Mouse (Mus musculus) hindbrain, postnatal 0 days (tissue): ENCODE data around the gene Slc8a3. TPM values are rescaled to one million over a fixed set of nuclear protein-coding genes. Genes with fewer than 3 reads are reported as not detected.

ENCODE experiments used
- ATAC-seq: fragments of 200-750 bp; cut with Nextera tagmentation; 2 replicates; pipeline ENCODE4 v1.8.0; 2017; ENCODE audit warnings: mild to moderate bottlenecking, moderate TSS enrichment, moderate library complexity
- DNase-seq: peaks from one replicate; pipeline ENCODE4 v3.0.0-alpha.2; 2015; ENCODE audit warnings: low spot score
- H3K27ac ChIP-seq: fragments of 300-500 bp; sonication (generic); 2 replicates; pipeline ENCODE4 v1.5.1; 2014; ENCODE audit warnings: mild to moderate bottlenecking
- H3K27me3 ChIP-seq: fragments of 300-500 bp; sonication (generic); 2 replicates; pipeline ENCODE4 v1.6.1; 2014; ENCODE audit warnings: low read length, mixed read lengths; ENCODE audit not compliant: insufficient read depth
- H3K36me3 ChIP-seq: fragments of 300-500 bp; sonication (generic); 2 replicates; pipeline ENCODE4 v1.6.1; 2014; ENCODE audit warnings: low read length, mixed read lengths; ENCODE audit not compliant: insufficient read depth
- H3K4me1 ChIP-seq: fragments of 300-500 bp; sonication (generic); 2 replicates; pipeline ENCODE4 v1.6.1; 2014; ENCODE audit warnings: antibody characterized with exemption, low read length, mixed read lengths; ENCODE audit not compliant: insufficient read depth
- H3K4me2 ChIP-seq: fragments of 300-500 bp; sonication (generic); 2 replicates; pipeline ENCODE4 v1.6.1; 2014; ENCODE audit warnings: low read depth, mild to moderate bottlenecking, low read length, moderate library complexity, mixed read lengths
- H3K4me3 ChIP-seq: fragments of 300-500 bp; sonication (generic); 2 replicates; pipeline ENCODE4 v1.5.1; 2014; ENCODE audit warnings: low read length
- H3K9ac ChIP-seq: fragments of 300-500 bp; sonication (generic); replicated peaks from 2 replicates; pipeline ENCODE4 v1.6.1; 2014; ENCODE audit warnings: mild to moderate bottlenecking, low read length, moderate library complexity, mixed read lengths
- H3K9me3 ChIP-seq: fragments of 300-500 bp; sonication (generic); 2 replicates; pipeline ENCODE4 v1.6.1; 2016; ENCODE audit warnings: low read length, mixed read lengths
- CTCF ChIP-seq: IDR thresholded peaks from 2 replicates; pipeline ENCODE4 v1.5.1; 2016; ENCODE audit warnings: antibody characterized with exemption, control low read depth, low read depth
- WGBS: fragments of 180-500 bp; shearing (Covaris S2); extraction: QIAGEN DNeasy Blood & Tissue Kit; methylation state at CpG from one replicate; pipeline ENCODE4 v1.1.7; 2014; 5-methylcytosine and 5-hydroxymethylcytosine counted together
- polyA plus RNA-seq: library from polyadenylated mRNA; unstranded; fragments of >200 nt; fragmentation: Nextera tagmentation; extraction: Ambion mirVana; gene quantifications from 2 replicates; pipeline ENCODE4 v1.2.1, GENCODE M21; 2015
- total RNA-seq: library from RNA; depleted of rRNA; stranded (reverse); fragments of >200 nt; gene quantifications from 2 replicates; pipeline ENCODE4 v1.2.3, GENCODE M21; 2014

The Slc8a3 gene
- total and polyA plus RNA-seq, 2 experiments from 2014 or later: 11.0 to 51.2 TPM

DNA sequence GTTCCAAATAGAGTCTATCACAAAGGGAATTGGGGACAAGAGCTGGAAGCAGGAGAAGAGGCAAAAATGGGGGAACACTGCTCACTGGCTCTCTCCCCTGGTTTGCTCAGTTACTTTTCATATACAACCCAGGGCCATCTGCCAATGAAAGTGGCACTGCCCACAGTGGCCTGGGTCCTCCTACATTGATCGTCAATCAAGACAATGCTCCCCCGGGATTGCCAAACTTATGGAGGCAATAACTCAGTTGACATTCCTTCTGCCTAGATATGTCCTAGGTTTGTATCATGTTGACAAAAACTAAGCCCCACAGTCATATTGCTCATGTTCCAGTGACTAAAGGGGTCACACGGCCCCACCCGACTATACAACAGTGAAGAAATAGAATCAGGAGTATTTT is 144.0 kb downstream of the Slc8a3 start:
- H3K27me3 ChIP-seq: no peaks in the 10 kb centered on the region
- no peak overlapping the region for H3K27ac ChIP-seq
- H3K4me1 ChIP-seq: no peaks in the 10 kb centered on the region
- no peak for ATAC-seq
- no peaks in the 10 kb centered on the region for H3K9me3 ChIP-seq
- no peak for TF ChIP-seq CTCF
- no peak overlapping the region for H3K9ac ChIP-seq
- 92% methylated on average over 4 of the region's 4 CpGs for WGBS
- H3K4me2 ChIP-seq: no peak overlapping the region
- no peak overlapping the region for H3K4me3 ChIP-seq
- no peaks in the 10 kb centered on the region for H3K36me3 ChIP-seq
- DNase-seq: no peak

DNA sequence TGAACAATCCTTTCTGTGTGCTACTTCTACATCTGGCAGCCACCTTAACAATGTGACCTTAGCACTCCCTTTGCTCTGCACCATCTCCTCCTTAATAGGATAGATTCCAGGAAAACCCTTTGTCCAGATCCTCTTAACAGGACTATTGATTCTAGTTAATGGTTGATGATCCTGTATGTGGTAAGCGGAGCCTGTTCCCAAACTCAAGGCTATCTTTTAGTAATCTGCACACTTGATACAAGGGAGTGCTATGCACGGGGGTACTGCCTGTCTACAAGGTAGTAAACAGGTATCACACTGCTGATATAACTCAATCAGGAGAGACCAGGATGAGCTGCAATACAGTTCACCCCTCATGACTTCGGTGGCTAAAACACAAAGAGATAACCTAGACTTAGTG is 144.6 kb downstream of the Slc8a3 start:
- ATAC-seq: no peak

DNA sequence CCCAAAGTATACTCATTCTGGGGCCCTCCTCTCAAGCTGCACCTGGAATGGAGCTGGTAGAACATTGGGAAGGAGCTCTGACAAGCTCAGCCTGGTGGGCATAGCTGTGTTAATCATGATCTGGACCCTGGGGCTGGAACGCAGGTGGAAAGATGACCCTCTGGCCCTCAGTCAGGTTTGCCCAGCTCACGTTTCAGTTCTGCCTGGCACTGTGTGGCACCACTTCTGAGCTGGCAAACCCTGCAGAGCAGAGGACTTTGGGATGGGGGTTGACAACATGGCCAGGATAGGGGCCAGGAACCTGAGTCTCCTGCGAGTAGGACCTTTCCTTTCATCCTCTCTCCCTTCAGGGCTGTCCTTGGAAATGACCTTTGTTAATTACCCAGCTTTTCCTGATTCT is 146.3 kb downstream of the Slc8a3 start:
- DNase-seq: no peak
- WGBS: 77% methylated on average over 3 of the region's 3 CpGs
- Histone ChIP-seq H3K4me3 (no peak overlapping the region), H3K9ac (no peak overlapping the region), H3K9me3 (no peaks in the 10 kb centered on the region), H3K27ac (no peak overlapping the region), H3K36me3 (no peaks in the 10 kb centered on the region), H3K27me3 (no peaks in the 10 kb centered on the region), H3K4me1 (no peaks in the 10 kb centered on the region), H3K4me2 (no peak overlapping the region)
- no peak for ATAC-seq
- no peak for TF ChIP-seq CTCF

More for the DNA sequence above, 144.6 kb downstream of the Slc8a3 start:
- DNase-seq: no peak
- Histone ChIP-seq H3K4me1 (no peaks in the 10 kb centered on the region), H3K4me3 (no peak overlapping the region), H3K27me3 (no peaks in the 10 kb centered on the region), H3K4me2 (no peak overlapping the region), H3K36me3 (no peaks in the 10 kb centered on the region), H3K9me3 (no peaks in the 10 kb centered on the region), H3K27ac (no peak overlapping the region), H3K9ac (no peak overlapping the region)
- WGBS: 91% methylated on average over 3 of the region's 3 CpGs
- no peak for TF ChIP-seq CTCF

DNA sequence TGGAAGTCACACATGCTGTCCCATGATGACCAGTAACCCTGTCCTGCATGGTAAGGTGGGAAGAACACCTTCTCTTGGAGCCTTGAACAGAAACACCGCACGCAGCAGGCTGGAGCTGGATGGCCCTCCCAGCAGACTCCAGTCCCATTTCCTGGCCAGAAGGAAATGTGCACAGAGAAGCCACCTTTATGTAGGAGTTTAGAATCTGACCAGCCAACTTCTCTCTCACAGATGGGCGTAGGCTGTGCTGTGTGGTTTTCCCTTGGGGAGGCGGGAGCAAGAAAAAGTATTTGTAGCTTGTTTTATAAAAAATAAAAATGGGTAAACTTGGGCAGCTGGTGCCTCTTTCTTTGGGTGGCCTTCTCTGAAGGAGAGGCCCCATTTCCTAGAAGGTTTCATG is 146.9 kb downstream of the Slc8a3 start:
- Histone ChIP-seq H3K4me1 (no peaks in the 10 kb centered on the region), H3K4me3 (no peak overlapping the region), H3K36me3 (no peaks in the 10 kb centered on the region), H3K27ac (no peak overlapping the region), H3K27me3 (no peaks in the 10 kb centered on the region), H3K9me3 (no peaks in the 10 kb centered on the region), H3K4me2 (no peak overlapping the region), H3K9ac (no peak overlapping the region)
- ATAC-seq (no peak), DNase-seq (no peak)
- TF ChIP-seq CTCF: no peak
- WGBS: 93% methylated on average over 4 of the region's 4 CpGs

DNA sequence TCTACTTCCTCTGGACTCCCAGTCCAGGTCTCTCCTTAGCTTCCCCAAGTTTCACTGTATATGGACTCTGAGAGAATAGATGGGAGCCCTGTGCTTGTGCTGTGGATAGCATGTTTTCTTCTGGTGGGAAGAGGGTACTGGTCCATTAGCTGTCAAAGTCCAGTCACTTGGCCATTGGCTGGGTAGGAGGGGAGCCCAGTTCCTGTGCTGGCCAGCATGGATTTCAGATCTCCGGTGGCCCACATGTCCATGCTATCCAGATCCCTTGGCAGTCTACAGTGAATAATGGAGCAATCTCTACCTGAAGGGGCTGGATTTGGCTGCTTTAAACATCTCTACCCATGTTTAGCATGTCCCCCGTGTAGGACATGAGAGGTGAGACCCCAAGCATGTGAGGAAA is 148.0 kb downstream of the Slc8a3 start:
- Histone ChIP-seq H3K9ac (no peak overlapping the region), H3K9me3 (no peaks in the 10 kb centered on the region), H3K27ac (no peak overlapping the region), H3K4me1 (no peaks in the 10 kb centered on the region), H3K4me2 (no peak overlapping the region), H3K27me3 (no peaks in the 10 kb centered on the region), H3K36me3 (no peaks in the 10 kb centered on the region), H3K4me3 (no peak overlapping the region)
- ATAC-seq (no peak), DNase-seq (no peak)
- TF ChIP-seq CTCF: no peak
- WGBS: 91% methylated on average over 2 of the region's 2 CpGs

DNA sequence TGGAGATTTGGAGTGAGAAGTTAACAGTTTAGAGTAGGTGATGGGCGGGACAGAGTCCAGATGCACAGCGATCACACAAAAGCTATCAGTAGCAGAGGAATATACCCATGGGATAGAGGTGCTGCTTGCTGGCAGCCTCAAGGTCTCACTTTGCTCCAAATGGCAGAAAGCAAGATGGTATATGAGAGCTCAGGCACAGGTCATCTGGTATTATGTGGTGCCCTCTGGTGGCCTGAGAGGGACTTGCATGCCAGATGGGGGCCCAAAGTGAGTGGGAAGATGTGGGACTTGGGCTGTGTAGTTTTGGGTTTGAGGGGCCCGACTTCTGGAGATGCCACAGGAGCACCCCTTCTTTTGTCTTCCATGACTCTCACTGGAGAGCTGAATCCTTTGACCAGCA is 150.9 kb downstream of the Slc8a3 start:
- no peak overlapping the region for H3K27ac ChIP-seq
- H3K9ac ChIP-seq: no peak overlapping the region
- H3K9me3 ChIP-seq: no peaks in the 10 kb centered on the region
- ATAC-seq (peak; percentile 62; the same call in 1 of the 2 replicates), DNase-seq (peak; percentile 69)
- 59% methylated on average over 3 of the region's 3 CpGs for WGBS
- peak; percentile 92 for TF ChIP-seq CTCF
- H3K36me3 ChIP-seq: no peaks in the 10 kb centered on the region
- no peak overlapping the region for H3K4me2 ChIP-seq
- no peaks in the 10 kb centered on the region for H3K27me3 ChIP-seq
- no peaks in the 10 kb centered on the region for H3K4me1 ChIP-seq
- H3K4me3 ChIP-seq: no peak overlapping the region

DNA sequence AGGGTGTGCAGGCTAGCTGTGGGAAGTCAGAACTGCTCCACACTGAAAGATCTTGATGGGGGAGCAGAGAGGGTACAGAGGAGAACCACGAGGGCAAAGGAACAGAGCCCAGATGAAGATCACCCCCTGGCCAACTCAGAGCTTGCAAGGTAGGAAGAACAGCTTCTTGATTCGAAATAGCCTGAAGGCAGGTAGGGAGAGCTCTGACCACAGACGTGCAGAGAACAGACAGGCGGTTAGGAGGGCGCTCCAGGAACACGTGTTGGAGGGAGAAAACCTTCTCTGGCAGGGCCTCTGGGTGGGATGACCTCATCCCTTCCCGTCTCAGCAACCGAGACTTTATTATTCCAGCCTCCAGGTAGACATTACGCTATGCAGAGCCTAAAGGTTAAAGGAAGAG is 157.7 kb downstream of the Slc8a3 start:
- DNase-seq (no peak), ATAC-seq (no peak)
- Histone ChIP-seq H3K9ac (no peak overlapping the region), H3K4me3 (no peak overlapping the region), H3K27ac (no peak overlapping the region), H3K4me1 (no peaks in the 10 kb centered on the region), H3K4me2 (no peak overlapping the region), H3K27me3 (no peaks in the 10 kb centered on the region), H3K9me3 (no peaks in the 10 kb centered on the region), H3K36me3 (no peaks in the 10 kb centered on the region; the same call in 1 of the 2 replicates)
- no peak for TF ChIP-seq CTCF
- WGBS: 61% methylated on average over 9 of the region's 9 CpGs
